Mouse (Mus musculus) cerebellum, adult 2 months (tissue): ENCODE measurements around the gene Ckap2.

Experiments
- CTCF ChIP-seq: fragments of 200-500 bp; IDR thresholded peaks from 2 replicates; pipeline ENCODE4 v1.5.1; 2011; ENCODE audit warnings: low read depth, mild to moderate bottlenecking, control low read depth, low read length, moderate library complexity, borderline replicate concordance; ENCODE audit not compliant: insufficient read depth
- POLR2A ChIP-seq: fragments of 200-500 bp; IDR thresholded peaks from 2 replicates; pipeline ENCODE4 v1.6.1; 2011; ENCODE audit warnings: low read length, control low read depth, borderline replicate concordance; ENCODE audit not compliant: insufficient read depth

GRCm38 (mm10) chr8:22226361-22226760 is 40.7 kb upstream of the Ckap2 start:
- no peak for TF ChIP-seq POLR2A
- TF ChIP-seq CTCF: no peak
